Mouse (Mus musculus) bone marrow, adult 2 months (tissue): ENCODE data around the gene Oxa1l. TPM values are rescaled to one million over a fixed set of nuclear protein-coding genes. Genes with fewer than 3 reads are reported as not detected.

Source experiments
- H3K27ac ChIP-seq: fragments of 200-500 bp; 2 replicates; pipeline ENCODE4 v1.5.1; 2012; ENCODE audit warnings: low read depth, mild to moderate bottlenecking, control low read depth, inconsistent platforms, low read length; ENCODE audit not compliant: control insufficient read depth, poor library complexity, insufficient read depth
- H3K4me1 ChIP-seq: fragments of 200-500 bp; 2 replicates; pipeline ENCODE4 v1.6.1; 2011; ENCODE audit warnings: low read length; ENCODE audit not compliant: control insufficient read depth, insufficient read depth
- H3K4me3 ChIP-seq: fragments of 200-500 bp; replicated peaks from 2 replicates; pipeline ENCODE3; 2011; ENCODE audit warnings: mild to moderate bottlenecking, low read depth, low read length, control low read depth; ENCODE audit not compliant: control insufficient read depth
- CTCF ChIP-seq: fragments of 200-500 bp; IDR thresholded peaks from 2 replicates; pipeline ENCODE4 v1.5.1; 2011; ENCODE audit warnings: low read length, control low read depth; ENCODE audit not compliant: control insufficient read depth, insufficient read depth
- POLR2A ChIP-seq: fragments of 200-500 bp; IDR thresholded peaks from 2 replicates; pipeline ENCODE4 v1.6.1; 2011; ENCODE audit warnings: low read depth, mild to moderate bottlenecking, control low read depth, low read length, borderline replicate concordance; ENCODE audit not compliant: control insufficient read depth
- WGBS: fragments of 180-500 bp; shearing (Covaris S2); methylation state at CpG from one replicate; pipeline ENCODE4 v1.1.7; 2018; 5-methylcytosine and 5-hydroxymethylcytosine counted together
- polyA plus RNA-seq: library from polyadenylated mRNA; stranded (reverse); fragments of >200 nt; gene quantifications from 2 replicates; pipeline ENCODE4 v1.2.4, GENCODE M21; 2011; ENCODE audit warnings: low replicate concordance; ENCODE audit not compliant: missing spikeins, insufficient read depth, insufficient read length

The Oxa1l gene
- polyA plus RNA-seq, result 39.1 and 64.9 TPM in 2 replicates

GRCm38 (mm10) chr14:54360577-54361340 lies at the start of gene Oxa1l:
Gene Oxa1l (plus strand): TSS chr14:54360834.
- TF ChIP-seq CTCF (no peak), POLR2A (peak; percentile 73; the same call in 1 of the 2 replicates)
- under 1% methylated on average over 48 of the region's 48 CpGs for WGBS
- Histone ChIP-seq H3K27ac (peak within 1 kb of the TSS; percentile 90), H3K4me1 (no peaks in the 10 kb centered on the region; the same call in 1 of the 2 replicates), H3K4me3 (peak within 1 kb of the TSS; percentile 100)

DNA sequence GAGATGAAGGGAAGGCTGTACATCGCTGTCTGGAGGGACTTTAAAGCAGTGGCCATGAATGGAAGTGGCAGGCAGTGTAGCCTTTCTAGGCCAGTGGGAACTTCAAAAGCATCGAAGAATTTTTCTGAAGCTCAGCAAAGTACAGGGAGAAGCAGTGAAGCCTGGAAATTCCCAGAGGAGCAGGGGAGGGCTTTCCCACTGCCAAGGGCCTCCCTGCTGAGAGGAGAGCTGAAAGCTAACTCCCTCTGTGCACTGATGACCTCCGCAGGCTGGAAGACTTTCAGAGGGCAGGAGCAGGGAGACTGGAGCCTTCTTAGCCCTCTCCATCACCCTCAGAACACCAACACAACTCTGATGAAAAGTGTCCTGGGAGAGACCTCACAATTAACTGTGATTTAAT lies 48.9 kb upstream of the Oxa1l start:
- WGBS, result 63% methylated on average over 3 of the region's 3 CpGs

DNA sequence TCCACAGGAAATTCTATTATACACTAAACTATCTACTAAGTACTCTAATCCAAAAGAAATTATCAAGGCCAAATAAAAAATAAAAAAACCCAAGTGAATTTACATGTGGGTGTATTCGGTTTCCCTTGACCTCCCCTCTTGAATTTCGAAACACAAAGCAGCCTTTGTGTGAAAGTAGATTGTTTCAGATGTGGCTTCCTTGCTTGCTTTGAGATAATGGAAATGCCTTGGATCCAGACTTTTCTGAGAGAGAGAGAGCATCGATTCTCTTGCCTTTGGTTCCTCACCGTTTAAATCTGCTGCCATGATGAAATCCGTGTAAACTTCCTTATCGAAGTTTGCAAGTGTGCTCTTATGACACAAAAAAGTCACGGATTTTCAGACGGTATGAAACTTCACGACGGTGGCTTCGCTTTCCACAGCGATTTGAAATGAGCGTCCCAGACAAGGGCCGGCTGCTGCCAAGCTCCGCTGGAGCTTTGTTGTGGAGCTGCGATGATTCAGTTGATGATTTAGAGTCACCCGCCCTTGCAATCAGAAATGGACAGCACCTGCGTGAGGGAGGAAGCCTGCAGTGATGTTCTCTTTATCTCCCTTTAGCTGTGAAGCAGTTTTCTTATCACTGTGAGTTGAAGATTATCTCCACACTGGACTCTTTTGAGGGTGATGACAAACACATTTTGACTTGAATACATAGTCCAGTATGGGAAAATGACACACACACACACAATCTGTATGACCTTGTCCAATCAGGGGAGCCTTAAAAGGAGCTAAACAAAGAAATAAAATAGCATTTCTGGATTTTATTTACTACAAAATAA lies 38.9 kb upstream of the Oxa1l start:
- TF ChIP-seq POLR2A (no peak), CTCF (no peak)
- WGBS, result 77% methylated on average over 18 of the region's 18 CpGs

More for the DNA sequence above, 48.9 kb upstream of the Oxa1l start:
- no peak for TF ChIP-seq POLR2A
- no peak for TF ChIP-seq CTCF
- Histone ChIP-seq H3K27ac (no peak overlapping the region), H3K4me1 (no peaks in the 10 kb centered on the region), H3K4me3 (no peak overlapping the region)

GRCm38 (mm10) chr14:54324486-54324885 lies 36.1 kb upstream of the Oxa1l start:
- no peak overlapping the region for H3K27ac ChIP-seq
- TF ChIP-seq POLR2A, result no peak
- TF ChIP-seq CTCF, result no peak
- WGBS, result 79% methylated on average over 5 of the region's 5 CpGs
- no peaks in the 10 kb centered on the region for H3K4me1 ChIP-seq
- no peak overlapping the region for H3K4me3 ChIP-seq

More for the DNA sequence above, 38.9 kb upstream of the Oxa1l start:
- Histone ChIP-seq H3K4me1 (no peaks in the 10 kb centered on the region), H3K27ac (no peak overlapping the region), H3K4me3 (no peak overlapping the region)

- TF ChIP-seq POLR2A (no peak), CTCF (no peak)
- 73% methylated on average over 2 of the region's 2 CpGs for WGBS
- H3K4me1 ChIP-seq, result no peaks in the 10 kb centered on the region
- H3K4me3 ChIP-seq, result no peak overlapping the region
- H3K27ac ChIP-seq, result no peak overlapping the region
These were observed 32.1 kb upstream of the Oxa1l start for GRCm38 (mm10) chr14:54328548-54328947.

- Histone ChIP-seq H3K4me3 (no peak overlapping the region), H3K27ac (no peak overlapping the region), H3K4me1 (no peaks in the 10 kb centered on the region; the same call in 1 of the 2 replicates)
- TF ChIP-seq POLR2A (no peak), CTCF (no peak)
- 67% methylated on average over 9 of the region's 9 CpGs for WGBS
These were observed 31.4 kb upstream of the Oxa1l start for GRCm38 (mm10) chr14:54329201-54329600.

DNA sequence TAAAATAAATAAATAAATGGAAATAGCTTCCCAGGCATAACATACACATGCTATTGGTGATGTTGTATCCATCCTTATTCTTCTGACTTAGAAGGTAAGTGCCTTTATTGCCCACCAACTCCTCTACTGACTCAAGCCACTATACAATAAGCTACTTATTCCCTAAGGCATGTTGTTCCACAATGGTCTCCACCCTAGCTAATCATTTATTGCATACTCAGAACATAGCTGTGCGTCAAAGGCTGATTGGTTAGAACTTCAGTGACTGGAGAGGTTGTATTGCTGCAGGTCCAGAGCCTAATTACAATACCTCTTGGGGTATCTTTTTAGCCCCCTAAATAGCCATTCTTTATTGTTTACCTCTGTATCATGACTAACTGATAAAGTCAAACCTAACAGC lies 29.5 kb upstream of the Oxa1l start:
- no peaks in the 10 kb centered on the region; the same call in 1 of the 2 replicates for H3K4me1 ChIP-seq
- WGBS, result 91% methylated on average over 1 of the region's 1 CpGs

DNA sequence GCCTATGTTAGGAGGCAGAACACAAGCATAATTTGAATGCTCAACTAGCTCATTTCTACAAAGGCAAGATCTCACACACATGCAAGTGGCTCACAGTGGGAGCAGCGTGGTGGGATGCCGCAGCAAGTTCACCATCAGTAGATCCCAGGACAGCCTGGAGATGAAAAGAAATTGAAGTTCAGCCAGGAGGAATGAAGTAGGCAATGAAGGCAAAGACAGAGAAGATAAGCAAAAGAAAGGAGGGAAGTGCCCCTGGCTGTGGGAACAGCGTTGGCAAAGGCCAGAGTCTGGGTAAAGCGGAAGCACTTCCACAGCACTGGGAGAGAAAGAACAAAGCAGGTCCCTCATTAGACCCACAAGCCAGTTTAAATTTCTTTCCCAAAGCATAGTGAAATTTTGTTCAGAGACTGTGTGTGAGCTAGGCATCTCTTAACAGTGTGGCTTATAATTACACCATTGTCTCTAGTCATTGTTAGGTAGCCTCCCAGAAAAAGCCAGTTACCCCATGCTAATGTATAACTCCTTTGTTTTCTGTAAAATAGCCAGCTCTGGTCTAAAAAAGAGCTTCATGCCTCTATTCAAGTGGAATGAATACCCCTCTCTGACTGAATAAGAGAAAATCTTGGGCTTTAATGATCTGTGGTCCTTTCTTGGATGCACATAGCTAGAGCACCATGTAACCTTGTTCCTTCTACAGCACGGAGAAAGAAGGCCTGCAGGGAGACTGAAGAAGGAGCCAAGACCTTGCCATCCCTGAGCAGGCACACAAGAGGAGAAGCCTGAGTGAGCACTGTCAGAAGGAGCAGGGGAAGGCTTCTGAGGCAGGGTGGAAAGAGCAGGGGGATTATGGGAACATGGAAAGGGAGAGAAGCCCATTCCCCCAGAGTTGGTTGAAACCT lies 28.2 kb upstream of the Oxa1l start:
- WGBS, result 87% methylated on average over 5 of the region's 5 CpGs
- H3K4me1 ChIP-seq, result no peaks in the 10 kb centered on the region; the same call in 1 of the 2 replicates
- H3K4me3 ChIP-seq, result no peak overlapping the region
- H3K27ac ChIP-seq, result no peak overlapping the region
- TF ChIP-seq CTCF, result no peak
- no peak for TF ChIP-seq POLR2A

More for the DNA sequence above, 29.5 kb upstream of the Oxa1l start:
- Histone ChIP-seq H3K27ac (no peak overlapping the region), H3K4me3 (no peak overlapping the region)
- TF ChIP-seq CTCF (no peak), POLR2A (no peak)
